Mouse (Mus musculus): Measurements from ENCODE around the gene Map2k4. TPM values are rescaled to one million over a fixed set of nuclear protein-coding genes. Genes with fewer than 3 reads are reported as not detected.

Map2k4 gene
- polyA plus RNA-seq, 1 experiment from 2014 or later = 38.9 TPM

DNA sequence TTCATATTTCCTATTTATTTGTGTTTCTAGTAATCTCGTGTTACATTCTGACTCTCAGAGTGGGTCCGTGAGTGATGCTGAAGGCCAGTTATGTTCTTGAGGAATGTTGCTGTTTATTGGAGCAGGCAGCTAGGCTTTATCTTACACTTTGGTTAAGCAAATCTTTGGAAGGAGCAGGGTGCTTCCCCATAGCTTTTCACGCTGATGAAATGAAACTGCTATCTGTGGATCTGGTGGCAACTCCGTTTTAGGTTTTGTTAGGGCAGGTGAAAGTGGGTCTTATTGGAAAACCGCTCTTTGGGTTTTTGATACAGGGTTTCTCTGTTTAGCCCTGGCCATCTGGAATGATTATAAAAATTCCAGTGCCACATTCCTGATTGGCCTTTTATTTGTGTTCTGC is 24.0 kb upstream of the Map2k4 start:
- 45% methylated on average over 5 of the region's 5 CpGs for WGBS
- no peak for ATAC-seq

DNA sequence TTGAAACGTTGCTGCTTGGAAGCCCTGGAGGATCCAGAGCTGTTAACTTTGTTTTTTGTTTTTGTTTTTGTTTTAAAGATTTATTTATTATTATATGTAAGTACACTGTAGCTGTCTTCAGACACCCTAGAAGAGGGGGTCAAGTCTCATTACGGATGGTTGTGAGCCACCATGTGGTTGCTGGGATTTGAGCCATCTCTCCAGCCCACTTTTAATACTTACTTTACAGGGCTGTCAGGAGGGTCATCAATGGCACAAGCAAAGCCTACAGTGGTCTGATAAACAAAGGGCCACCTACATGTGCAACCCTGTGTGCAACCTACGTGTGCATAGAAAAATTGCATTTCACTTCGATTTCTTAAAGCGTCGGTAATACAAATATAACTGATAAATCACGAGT is 19.5 kb upstream of the Map2k4 start:
- peak overlapping the region; percentile 94 for H3K27ac ChIP-seq (ENCODE audit: low read depth, low read length)
- H3K9ac ChIP-seq (ENCODE audit: low read depth, low read length) = peak overlapping the region; percentile 79
- ATAC-seq = no peak
- H3K36me3 ChIP-seq (ENCODE audit: control insufficient read depth, insufficient read depth) = no peaks in the 10 kb centered on the region
- H3K4me3 ChIP-seq (ENCODE audit: low read depth, low read length) = peak overlapping the region; percentile 81
- H3K4me2 ChIP-seq (replicated peaks; ENCODE audit: low read depth) = peak overlapping the region; percentile 88
- TF ChIP-seq CTCF (IDR thresholded peaks at IDR 0.05; ENCODE audit: low read depth) = 0 out of 2 replicates have a peak, but pooled peaks have one; percentile 7
- H3K27me3 ChIP-seq (replicated peaks; ENCODE audit: control insufficient read depth, insufficient read depth, low read length) = no peaks in the 10 kb centered on the region
- 37% methylated on average over 7 of the region's 7 CpGs for WGBS
- no peaks in the 10 kb centered on the region; the same call in 1 of the 2 replicates for H3K4me1 ChIP-seq (replicated peaks; ENCODE audit: control insufficient read depth, insufficient read depth, low read length)
- H3K9me3 ChIP-seq (ENCODE audit: control insufficient read depth) = no peaks in the 10 kb centered on the region

More for the DNA sequence above, 24.0 kb upstream of the Map2k4 start:
- Histone ChIP-seq H3K27me3 (replicated peaks; ENCODE audit: control insufficient read depth, insufficient read depth, low read length) (no peaks in the 10 kb centered on the region), H3K36me3 (ENCODE audit: control insufficient read depth, insufficient read depth) (peaks cover 30% of the 10 kb centered on the region), H3K9ac (ENCODE audit: low read depth, low read length) (no peak overlapping the region), H3K27ac (ENCODE audit: low read depth, low read length) (no peak overlapping the region), H3K4me1 (replicated peaks; ENCODE audit: control insufficient read depth, insufficient read depth, low read length) (no peaks in the 10 kb centered on the region; the same call in 1 of the 2 replicates), H3K4me3 (ENCODE audit: low read depth, low read length) (no peak overlapping the region), H3K9me3 (ENCODE audit: control insufficient read depth) (no peaks in the 10 kb centered on the region), H3K4me2 (replicated peaks; ENCODE audit: low read depth) (no peak overlapping the region)
- no peak for TF ChIP-seq CTCF (IDR thresholded peaks at IDR 0.05; ENCODE audit: low read depth)

DNA sequence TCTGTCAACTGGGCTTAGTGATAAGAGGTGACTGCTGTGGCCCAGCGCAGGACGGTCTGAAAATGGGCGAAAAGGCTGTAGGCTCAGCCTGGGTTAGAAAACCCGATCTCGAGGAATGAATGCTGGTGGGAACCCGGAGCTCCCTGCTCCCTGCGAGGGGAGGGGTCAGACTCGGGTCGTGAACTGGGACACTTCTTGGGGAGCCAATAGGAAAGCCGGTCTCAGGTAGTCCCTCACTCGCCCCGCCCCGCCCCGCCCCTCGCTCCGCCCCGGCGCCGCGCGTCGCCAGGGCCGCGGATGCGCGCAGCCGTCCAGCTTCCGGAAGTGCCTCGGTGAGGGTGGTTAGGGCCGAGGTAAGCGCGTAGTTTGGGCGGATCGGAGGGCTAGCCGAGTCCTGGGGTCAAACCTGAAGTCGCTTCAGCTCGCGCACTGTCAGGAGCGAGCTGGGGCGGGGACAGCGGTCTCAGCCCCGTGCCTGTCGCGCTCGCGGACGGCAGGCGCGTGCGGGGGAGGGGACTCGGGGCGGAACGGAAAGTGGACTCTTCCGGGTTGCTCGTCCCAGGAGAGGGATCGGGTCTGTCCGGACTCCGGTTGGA is 18.9 kb upstream of the Map2k4 start, which contains the start of gene Zkscan6:
Gene Zkscan6, plus strand, starts transcription at position 267 of the 596 bp plus-strand sequence.
- no peak for TF ChIP-seq CTCF (IDR thresholded peaks at IDR 0.05; ENCODE audit: low read depth)
- no peaks in the 10 kb centered on the region for H3K4me1 ChIP-seq (replicated peaks; ENCODE audit: control insufficient read depth, insufficient read depth, low read length)
- no peaks in the 10 kb centered on the region for H3K36me3 ChIP-seq (ENCODE audit: control insufficient read depth, insufficient read depth)
- H3K9ac ChIP-seq (ENCODE audit: low read depth, low read length) = peak within 1 kb of the TSS; percentile 79
- H3K9me3 ChIP-seq (ENCODE audit: control insufficient read depth) = no peaks in the 10 kb centered on the region
- peak within 1 kb of the TSS; percentile 88 for H3K4me2 ChIP-seq (replicated peaks; ENCODE audit: low read depth)
- no peaks in the 10 kb centered on the region for H3K27me3 ChIP-seq (replicated peaks; ENCODE audit: control insufficient read depth, insufficient read depth, low read length)
- H3K4me3 ChIP-seq (ENCODE audit: low read depth, low read length) = peak within 1 kb of the TSS; percentile 81
- WGBS = under 1% methylated on average over 58 of the region's 58 CpGs
- peak; percentile 99 for ATAC-seq
- H3K27ac ChIP-seq (ENCODE audit: low read depth, low read length) = peak within 1 kb of the TSS; percentile 94

DNA sequence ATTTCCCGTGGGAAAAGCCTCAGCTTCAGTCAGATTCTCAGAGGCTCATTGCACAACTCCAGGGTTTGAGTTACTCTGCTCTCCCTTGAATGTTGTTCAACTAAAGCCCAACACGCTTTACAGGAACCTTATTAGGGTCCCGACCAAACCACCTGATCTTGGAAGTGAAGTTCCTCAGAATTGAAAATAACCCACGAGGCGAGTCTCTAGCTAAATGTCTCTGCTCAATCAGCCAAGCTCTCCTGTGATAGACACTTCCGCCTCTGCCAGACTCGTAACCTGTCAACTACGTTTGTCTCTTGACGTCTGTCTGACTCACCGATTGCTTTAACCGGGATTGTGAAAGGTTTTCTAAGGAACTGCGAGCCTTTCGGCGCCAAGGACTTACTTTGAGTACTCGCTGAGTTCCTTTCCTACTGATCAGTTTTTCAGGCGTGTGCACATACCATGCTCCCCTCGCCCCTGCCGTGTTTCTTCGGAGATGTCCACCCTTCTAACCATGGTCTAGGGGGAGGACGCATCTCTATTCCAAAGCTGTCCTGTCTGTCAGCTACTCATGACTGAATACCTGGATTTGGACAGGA is 18.3 kb upstream of the Map2k4 start:
- Histone ChIP-seq H3K4me1 (replicated peaks; ENCODE audit: control insufficient read depth, insufficient read depth, low read length) (no peaks in the 10 kb centered on the region), H3K4me2 (replicated peaks; ENCODE audit: low read depth) (peak overlapping the region; percentile 88), H3K4me3 (ENCODE audit: low read depth, low read length) (peak overlapping the region; percentile 81), H3K9ac (ENCODE audit: low read depth, low read length) (peak overlapping the region; percentile 79), H3K36me3 (ENCODE audit: control insufficient read depth, insufficient read depth) (no peaks in the 10 kb centered on the region), H3K27me3 (replicated peaks; ENCODE audit: control insufficient read depth, insufficient read depth, low read length) (no peaks in the 10 kb centered on the region), H3K27ac (ENCODE audit: low read depth, low read length) (peak overlapping the region; percentile 94), H3K9me3 (ENCODE audit: control insufficient read depth) (no peaks in the 10 kb centered on the region)
- no peak for TF ChIP-seq CTCF (IDR thresholded peaks at IDR 0.05; ENCODE audit: low read depth)
- ATAC-seq = peak; percentile 80
- 1% methylated on average over 20 of the region's 20 CpGs for WGBS

DNA sequence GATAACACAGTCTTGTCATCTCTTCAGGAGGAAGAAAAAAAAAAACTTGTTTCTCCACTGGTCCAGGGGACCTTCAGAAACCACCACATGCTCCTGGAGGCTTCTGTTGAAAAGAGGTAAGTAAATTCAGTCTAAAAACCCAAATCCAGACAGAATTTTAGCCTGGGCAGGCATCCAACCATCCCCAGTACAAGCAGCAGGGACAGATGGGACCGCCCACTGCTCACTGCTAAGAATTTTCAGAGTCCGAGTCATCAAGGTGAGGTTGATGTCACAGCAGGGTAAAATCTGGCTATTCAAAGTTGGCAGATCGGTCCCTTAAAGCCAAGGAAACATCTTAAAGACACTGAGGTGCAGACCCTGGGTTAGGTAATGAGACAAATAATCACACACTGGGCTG is 13.8 kb upstream of the Map2k4 start:
- Histone ChIP-seq H3K9me3 (ENCODE audit: control insufficient read depth) (no peaks in the 10 kb centered on the region), H3K4me1 (replicated peaks; ENCODE audit: control insufficient read depth, insufficient read depth, low read length) (no peaks in the 10 kb centered on the region), H3K9ac (ENCODE audit: low read depth, low read length) (no peak overlapping the region), H3K4me3 (ENCODE audit: low read depth, low read length) (no peak overlapping the region), H3K27ac (ENCODE audit: low read depth, low read length) (no peak overlapping the region), H3K36me3 (ENCODE audit: control insufficient read depth, insufficient read depth) (no peaks in the 10 kb centered on the region), H3K4me2 (replicated peaks; ENCODE audit: low read depth) (no peak overlapping the region), H3K27me3 (replicated peaks; ENCODE audit: control insufficient read depth, insufficient read depth, low read length) (no peaks in the 10 kb centered on the region)
- no peak for TF ChIP-seq CTCF (IDR thresholded peaks at IDR 0.05; ENCODE audit: low read depth)
- WGBS = 62% methylated on average over 3 of the region's 3 CpGs
- ATAC-seq = no peak

DNA sequence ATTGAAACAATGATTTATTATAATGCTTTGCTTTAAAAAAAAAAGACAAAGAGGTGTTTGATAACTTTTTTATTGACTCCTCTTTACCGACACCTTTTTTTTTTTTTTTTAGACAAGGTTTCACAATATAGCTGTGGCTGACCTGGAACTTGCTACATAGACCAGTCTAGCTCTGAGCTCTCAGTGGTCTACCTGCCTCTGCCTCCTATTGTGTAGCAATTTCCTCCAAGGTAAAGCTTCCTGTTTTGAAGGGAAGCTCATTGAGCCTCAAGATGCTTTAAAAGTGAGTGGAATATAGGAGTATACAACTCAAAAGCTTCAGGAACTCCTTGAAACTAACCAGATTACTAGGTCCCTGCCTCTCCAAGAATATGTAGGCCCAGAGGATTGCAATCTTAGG is 7.8 kb upstream of the Map2k4 start:
- WGBS = 48% methylated on average over 1 of the region's 1 CpGs
- Histone ChIP-seq H3K27ac (ENCODE audit: low read depth, low read length) (no peak overlapping the region), H3K9ac (ENCODE audit: low read depth, low read length) (no peak overlapping the region), H3K9me3 (ENCODE audit: control insufficient read depth) (no peaks in the 10 kb centered on the region), H3K27me3 (replicated peaks; ENCODE audit: control insufficient read depth, insufficient read depth, low read length) (no peaks in the 10 kb centered on the region), H3K4me1 (replicated peaks; ENCODE audit: control insufficient read depth, insufficient read depth, low read length) (no peaks in the 10 kb centered on the region), H3K4me2 (replicated peaks; ENCODE audit: low read depth) (no peak overlapping the region), H3K36me3 (ENCODE audit: control insufficient read depth, insufficient read depth) (no peaks in the 10 kb centered on the region), H3K4me3 (ENCODE audit: low read depth, low read length) (no peak overlapping the region)
- no peak for TF ChIP-seq CTCF (IDR thresholded peaks at IDR 0.05; ENCODE audit: low read depth)
- no peak for ATAC-seq

All from intestine, postnatal 0 days (tissue).